Mouse (Mus musculus) kidney, adult 2 months (tissue): ENCODE measurements around the gene Lbhd1. TPM values are rescaled to one million over a fixed set of nuclear protein-coding genes. Genes with fewer than 3 reads are reported as not detected.

Source experiments
- DNase-seq: peaks from one replicate; pipeline ENCODE4 v3.0.0; 2021
- H3K27ac ChIP-seq: fragments of 200-500 bp; 2 replicates; pipeline ENCODE4 v1.5.1; 2012; ENCODE audit warnings: low read depth, low read length, control low read depth, inconsistent platforms; ENCODE audit not compliant: insufficient read depth
- H3K27me3 ChIP-seq: fragments of 200-500 bp; replicated peaks from 2 replicates; pipeline ENCODE4 v1.6.1; 2012; ENCODE audit warnings: mild to moderate bottlenecking, moderate library complexity, low read length, inconsistent platforms; ENCODE audit not compliant: control insufficient read depth, insufficient read depth
- H3K36me3 ChIP-seq: fragments of 200-500 bp; 2 replicates; pipeline ENCODE4 v1.6.1; 2012; ENCODE audit warnings: mild to moderate bottlenecking, moderate library complexity, low read length, inconsistent platforms; ENCODE audit not compliant: control insufficient read depth, insufficient read depth
- H3K4me1 ChIP-seq: fragments of 200-500 bp; 2 replicates; pipeline ENCODE4 v1.6.1; 2011; ENCODE audit warnings: low read length; ENCODE audit not compliant: control insufficient read depth, insufficient read depth
- H3K4me3 ChIP-seq: fragments of 200-500 bp; 2 replicates; pipeline ENCODE4 v1.5.1; 2011; ENCODE audit warnings: mild to moderate bottlenecking, low read depth, low read length, control low read depth; ENCODE audit not compliant: insufficient read depth
- CTCF ChIP-seq: fragments of 200-500 bp; conservative IDR thresholded peaks from 2 replicates; pipeline ENCODE4 v1.5.1; 2011; ENCODE audit warnings: low read depth, mild to moderate bottlenecking, control low read depth, low read length, moderate library complexity, mixed read lengths; ENCODE audit not compliant: insufficient read depth, insufficient read length
- POLR2A ChIP-seq: fragments of 200-500 bp; IDR thresholded peaks from one replicate; pipeline ENCODE4 v1.6.1; 2011; ENCODE audit warnings: low read depth, low read length, control low read depth
- WGBS: fragments of 180-500 bp; shearing (Covaris S2); methylation state at CpG from one replicate; pipeline ENCODE4 v1.1.7; 2018; 5-methylcytosine and 5-hydroxymethylcytosine counted together
- polyA plus RNA-seq: library from polyadenylated mRNA; depleted of rRNA; stranded (reverse); fragments of >200 nt; gene quantifications from 2 replicates; pipeline ENCODE4 v1.2.3, GENCODE M21; 2012

Gene Lbhd1
- polyA plus RNA-seq, 1 experiment, result 2.2 TPM

GRCm38 (mm10) chr19:8872266-8872840, 11.2 kb upstream of the Lbhd1 start:
- peak; percentile 23 for DNase-seq
- H3K36me3 ChIP-seq, result peaks cover 2% of the 10 kb centered on the region; the same call in 1 of the 2 replicates
- H3K4me1 ChIP-seq, result peaks cover 4% of the 10 kb centered on the region; the same call in 1 of the 2 replicates
- TF ChIP-seq CTCF (no peak), POLR2A (no peak)
- no peaks in the 10 kb centered on the region for H3K27me3 ChIP-seq
- 46% methylated on average over 10 of the region's 10 CpGs for WGBS
- peak overlapping the region; percentile 85; the same call in 1 of the 2 replicates for H3K27ac ChIP-seq
- H3K4me3 ChIP-seq, result peak overlapping the region; percentile 95

DNA sequence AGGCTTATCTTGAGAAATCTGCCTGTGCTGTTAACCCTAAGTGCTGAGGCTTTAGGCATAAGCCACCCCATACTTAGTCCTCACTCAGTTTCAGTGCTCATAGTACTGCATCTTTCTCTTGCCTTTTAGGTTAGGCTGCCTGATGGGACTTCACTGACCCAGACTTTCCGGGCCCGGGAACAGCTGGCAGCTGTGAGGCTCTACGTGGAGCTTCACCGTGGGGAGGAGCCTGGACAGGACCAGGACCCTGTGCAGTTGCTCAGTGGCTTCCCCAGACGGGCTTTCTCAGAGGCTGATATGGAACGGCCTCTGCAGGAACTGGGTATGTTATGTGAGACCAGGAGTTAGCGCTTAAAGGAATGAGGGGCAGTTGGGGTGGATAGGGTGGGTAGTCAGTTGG, 8.5 kb upstream of the Lbhd1 start:
- TF ChIP-seq CTCF (no peak), POLR2A (no peak)
- no peak for DNase-seq
- peaks cover 2% of the 10 kb centered on the region; the same call in 1 of the 2 replicates for H3K36me3 ChIP-seq
- no peak overlapping the region for H3K4me3 ChIP-seq
- peaks cover 4% of the 10 kb centered on the region for H3K4me1 ChIP-seq
- 92% methylated on average over 7 of the region's 7 CpGs for WGBS
- no peaks in the 10 kb centered on the region for H3K27me3 ChIP-seq
- no peak overlapping the region for H3K27ac ChIP-seq

DNA sequence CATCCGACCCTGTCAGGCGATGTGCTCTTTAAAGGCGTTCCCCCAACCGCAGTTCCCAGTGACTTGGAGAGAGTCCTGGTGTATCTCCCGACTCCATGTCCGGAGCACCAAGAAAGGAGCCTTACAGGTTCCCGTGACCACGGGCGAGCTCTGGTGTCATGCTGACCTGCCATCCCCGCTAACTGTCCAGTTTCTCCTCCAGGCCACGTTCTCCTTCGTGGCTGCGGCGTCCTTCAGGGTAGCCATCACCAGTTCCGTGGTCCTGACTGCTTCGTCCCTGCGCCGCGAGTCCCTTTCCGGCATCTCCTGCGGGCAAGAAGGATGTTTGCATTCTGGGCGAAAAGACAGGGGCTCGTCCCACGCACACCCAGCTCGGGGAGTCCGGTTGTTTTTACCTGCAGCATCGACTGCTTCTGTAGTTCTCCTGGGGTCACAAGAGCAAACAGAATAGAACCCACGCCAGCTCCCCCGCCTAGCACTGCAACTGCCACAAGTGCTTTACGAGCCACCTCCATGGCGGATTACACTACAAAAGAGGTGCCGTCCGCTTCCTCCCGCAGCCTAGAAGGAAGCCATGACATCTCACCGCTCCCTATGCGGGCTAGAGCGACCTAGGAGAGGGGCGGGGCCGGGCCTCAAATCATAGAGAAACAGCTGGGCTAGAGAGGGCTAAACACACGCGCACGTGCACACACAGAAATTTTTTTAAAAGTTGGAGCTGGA, 3.1 kb upstream of the Lbhd1 start, which contains the start of gene Uqcc3:
TSS of gene Uqcc3 (minus strand) at position 613 of the 723 bp plus-strand sequence.
- H3K27ac ChIP-seq, result peak within 1 kb of the TSS; percentile 80
- H3K27me3 ChIP-seq, result no peaks in the 10 kb centered on the region
- TF ChIP-seq POLR2A (peak; percentile 27), CTCF (no peak)
- H3K4me3 ChIP-seq, result peak within 1 kb of the TSS; percentile 97
- no peaks in the 10 kb centered on the region; the same call in 1 of the 2 replicates for H3K36me3 ChIP-seq
- WGBS, result under 1% methylated on average over 42 of the region's 42 CpGs
- DNase-seq, result peak; percentile 95
- no peaks in the 10 kb centered on the region; the same call in 1 of the 2 replicates for H3K4me1 ChIP-seq

DNA sequence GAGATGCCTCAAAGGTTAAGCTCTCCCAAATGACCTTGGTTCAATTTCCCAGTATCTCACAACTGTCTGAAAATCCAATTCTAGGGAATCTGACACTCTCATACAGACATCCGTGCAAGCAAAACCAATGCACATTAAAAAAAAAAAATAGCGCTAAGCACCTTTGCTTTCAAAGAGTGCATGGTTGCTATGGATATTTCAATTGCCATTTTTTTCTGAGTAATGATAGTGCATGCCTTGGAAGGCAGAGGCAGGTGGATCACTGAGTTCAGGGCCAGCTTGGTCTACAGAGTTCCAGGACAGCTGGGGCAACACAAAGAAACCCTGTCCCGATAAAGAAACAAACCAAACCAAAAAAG, 2.5 kb upstream of the Lbhd1 start:
- WGBS, result 14% methylated on average over 3 of the region's 3 CpGs
- peak overlapping the region; percentile 97 for H3K4me3 ChIP-seq

GRCm38 (mm10) chr19:8886916-8887584, 3.5 kb downstream of the Lbhd1 start:
- peaks cover 3% of the 10 kb centered on the region; the same call in 1 of the 2 replicates for H3K36me3 ChIP-seq
- H3K27ac ChIP-seq, result no peak overlapping the region
- 52% methylated on average over 1 of the region's 1 CpGs for WGBS
- DNase-seq, result no peak
- H3K27me3 ChIP-seq, result no peaks in the 10 kb centered on the region
- H3K4me1 ChIP-seq, result peaks cover 4% of the 10 kb centered on the region; the same call in 1 of the 2 replicates
- no peak overlapping the region for H3K4me3 ChIP-seq
- TF ChIP-seq POLR2A (no peak), CTCF (no peak)

More for the DNA sequence above, 2.5 kb upstream of the Lbhd1 start:
- TF ChIP-seq CTCF (no peak), POLR2A (no peak)
- DNase-seq, result no peak
- Histone ChIP-seq H3K27ac (no peak overlapping the region), H3K36me3 (no peaks in the 10 kb centered on the region), H3K27me3 (no peaks in the 10 kb centered on the region), H3K4me1 (no peaks in the 10 kb centered on the region; the same call in 1 of the 2 replicates)

DNA sequence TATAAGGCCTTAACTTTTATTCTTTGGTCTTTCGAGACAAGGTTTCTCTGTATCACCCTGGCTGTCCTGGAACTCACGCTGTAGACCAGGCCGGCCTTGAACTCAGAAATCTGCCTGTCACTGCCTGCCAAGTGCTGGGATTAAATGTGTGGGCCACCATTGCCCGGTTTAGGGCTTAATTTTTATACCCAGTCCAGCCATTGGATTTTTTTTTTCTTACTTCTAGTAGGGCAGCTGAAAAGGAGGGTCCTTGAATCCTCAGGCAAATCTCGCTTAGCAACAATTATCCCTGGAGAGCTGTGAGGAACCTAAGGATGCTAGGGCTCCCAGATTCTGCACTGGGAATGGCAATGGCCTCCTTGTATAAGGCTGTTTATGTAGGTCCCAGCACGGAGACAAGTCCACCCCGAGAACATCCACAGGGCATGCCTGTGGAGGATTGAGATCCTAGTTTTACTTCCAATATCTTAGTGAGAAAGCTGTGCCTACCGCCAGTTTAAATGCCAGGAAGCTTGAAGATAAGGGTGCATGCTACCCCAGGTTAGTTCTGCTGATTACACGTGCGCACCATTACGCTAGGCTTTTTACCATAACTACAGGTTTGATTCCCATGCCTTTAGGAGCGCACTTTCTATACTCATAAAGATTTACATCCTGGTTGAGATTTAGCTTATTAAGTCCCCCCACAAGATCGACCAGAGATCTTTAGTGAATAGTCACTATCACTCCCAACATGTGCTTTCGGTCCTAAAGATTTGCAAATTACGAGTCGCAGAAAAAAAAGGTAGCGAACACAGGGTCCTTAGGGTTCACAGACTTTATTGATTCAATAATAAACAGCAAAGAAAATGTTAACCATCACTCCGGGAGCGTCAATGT, 4.3 kb downstream of the Lbhd1 start:
- Histone ChIP-seq H3K4me1 (peaks cover 4% of the 10 kb centered on the region; the same call in 1 of the 2 replicates), H3K27ac (peak overlapping the region; percentile 47), H3K27me3 (no peaks in the 10 kb centered on the region), H3K4me3 (peak overlapping the region; percentile 75), H3K36me3 (peaks cover 3% of the 10 kb centered on the region; the same call in 1 of the 2 replicates)
- TF ChIP-seq POLR2A (no peak), CTCF (no peak)
- DNase-seq, result no peak
- WGBS, result 27% methylated on average over 19 of the region's 19 CpGs
